Mouse (Mus musculus): ENCODE measurements around the gene B4galnt2. TPM values are rescaled to one million over a fixed set of nuclear protein-coding genes. Genes with fewer than 3 reads are reported as not detected.
A peak's percentile ranks its signal among the peaks of the same experiment; 100 is the strongest.

Gene B4galnt2
- polyA plus RNA-seq, 1 experiment from 2014 or later, result 0.55 TPM

DNA sequence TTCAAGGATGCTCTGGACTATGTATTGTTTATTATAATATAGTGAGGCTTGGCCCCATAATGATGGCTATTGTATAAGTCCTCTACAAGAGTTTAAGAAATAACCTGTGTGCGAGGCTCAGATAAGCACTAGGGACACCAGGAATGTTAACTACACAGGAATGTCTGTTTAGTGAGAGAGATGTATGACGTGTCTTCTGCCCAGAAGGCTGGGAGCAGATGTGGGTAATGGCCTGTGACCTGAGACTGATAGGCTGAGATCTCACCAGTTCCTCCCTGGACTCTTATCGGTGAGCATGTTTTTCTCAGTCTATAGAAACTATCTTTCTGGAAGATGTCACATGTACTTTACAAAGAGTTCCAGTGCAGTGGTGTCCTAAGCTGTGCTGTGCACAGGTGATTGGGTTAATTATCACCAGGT lies 54.6 kb downstream of the B4galnt2 start:
- Histone ChIP-seq H3K4me3 (ENCODE audit: inconsistent target) (peak overlapping the region; percentile 58), H3K27ac (no peak overlapping the region), H3K36me3 (ENCODE audit: inconsistent target) (no peaks in the 10 kb centered on the region), H3K79me2 (ENCODE audit: inconsistent target) (no peaks in the 10 kb centered on the region)
- WGBS (ENCODE audit: missing documents), result 66% methylated on average over 3 of the region's 3 CpGs

DNA sequence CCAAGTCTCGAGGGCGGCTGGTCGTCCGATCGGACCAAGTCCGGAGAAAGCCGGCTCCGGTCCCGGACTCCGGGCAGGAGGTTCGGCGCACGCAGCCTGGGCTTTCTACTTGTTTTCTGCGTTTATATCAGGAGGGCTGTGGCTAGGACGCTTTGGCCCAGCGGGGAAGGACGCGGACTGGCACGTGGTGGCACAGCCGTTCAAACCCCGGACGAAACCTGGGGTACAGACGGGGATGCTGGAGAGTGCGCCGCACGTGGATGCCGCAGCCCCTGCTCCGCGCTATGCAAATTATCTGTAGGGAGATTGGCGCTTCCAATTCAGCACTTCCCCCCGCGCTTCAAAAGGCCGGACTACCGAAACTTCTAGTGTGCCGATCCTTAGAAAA lies 55.2 kb downstream of the B4galnt2 start:
- WGBS (ENCODE audit: missing documents), result 1% methylated on average over 35 of the region's 35 CpGs
- H3K36me3 ChIP-seq (ENCODE audit: inconsistent target), result no peaks in the 10 kb centered on the region
- peak overlapping the region; percentile 83 for H3K27ac ChIP-seq

DNA sequence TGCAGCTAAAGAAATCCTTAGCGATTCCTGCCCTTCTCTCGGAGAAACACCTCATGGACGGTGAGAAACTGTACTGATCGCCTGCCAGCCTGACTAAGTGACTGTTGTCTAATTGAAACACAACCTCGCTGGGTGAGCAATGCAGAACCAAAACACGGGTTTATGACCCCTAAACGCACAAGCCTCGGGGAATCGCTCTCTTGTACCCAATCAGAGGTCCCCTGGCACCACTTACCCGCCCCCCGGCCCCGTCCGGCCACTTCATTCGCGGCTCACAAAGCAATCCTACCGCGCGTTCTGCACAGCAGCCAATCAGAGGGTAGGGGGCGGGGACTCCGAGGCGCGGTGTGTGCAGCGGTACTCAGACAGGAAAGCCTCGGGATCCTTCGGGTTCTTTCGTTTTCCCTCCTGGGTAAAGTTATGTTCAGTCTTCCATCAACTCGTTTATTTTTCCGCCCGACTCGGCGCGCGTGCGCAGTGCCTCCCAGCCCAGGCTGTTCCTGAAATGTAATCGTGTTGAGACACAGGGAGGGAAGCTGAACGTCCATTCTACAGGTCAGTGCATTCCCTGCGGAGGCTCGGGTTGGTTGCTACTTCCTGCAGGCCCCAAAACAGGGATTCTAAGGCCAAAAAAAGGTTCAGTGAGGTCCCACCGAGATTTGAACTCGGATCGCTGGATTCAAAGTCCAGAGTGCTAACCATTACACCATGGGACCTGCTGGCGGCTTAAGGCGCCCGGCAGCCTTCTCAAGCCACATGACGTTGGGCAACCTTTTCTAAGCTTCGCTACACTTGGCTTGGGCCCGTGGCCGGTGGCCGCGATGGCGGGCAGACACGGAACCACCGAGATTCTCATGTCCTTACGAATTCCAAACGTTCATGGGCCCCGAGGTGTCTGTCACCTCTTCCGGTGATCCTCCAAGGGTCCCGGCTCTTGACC lies 55.9 kb downstream of the B4galnt2 start:
- WGBS (ENCODE audit: missing documents), result 1% methylated on average over 58 of the region's 58 CpGs
- Histone ChIP-seq H3K79me2 (ENCODE audit: inconsistent target) (no peaks in the 10 kb centered on the region), H3K36me3 (ENCODE audit: inconsistent target) (no peaks in the 10 kb centered on the region), H3K27ac (peak overlapping the region; percentile 83), H3K4me3 (ENCODE audit: inconsistent target) (peak overlapping the region; percentile 58)

More for the DNA sequence above, 55.2 kb downstream of the B4galnt2 start:
- Histone ChIP-seq H3K4me3 (ENCODE audit: inconsistent target) (peak overlapping the region; percentile 58), H3K79me2 (ENCODE audit: inconsistent target) (no peaks in the 10 kb centered on the region)

DNA sequence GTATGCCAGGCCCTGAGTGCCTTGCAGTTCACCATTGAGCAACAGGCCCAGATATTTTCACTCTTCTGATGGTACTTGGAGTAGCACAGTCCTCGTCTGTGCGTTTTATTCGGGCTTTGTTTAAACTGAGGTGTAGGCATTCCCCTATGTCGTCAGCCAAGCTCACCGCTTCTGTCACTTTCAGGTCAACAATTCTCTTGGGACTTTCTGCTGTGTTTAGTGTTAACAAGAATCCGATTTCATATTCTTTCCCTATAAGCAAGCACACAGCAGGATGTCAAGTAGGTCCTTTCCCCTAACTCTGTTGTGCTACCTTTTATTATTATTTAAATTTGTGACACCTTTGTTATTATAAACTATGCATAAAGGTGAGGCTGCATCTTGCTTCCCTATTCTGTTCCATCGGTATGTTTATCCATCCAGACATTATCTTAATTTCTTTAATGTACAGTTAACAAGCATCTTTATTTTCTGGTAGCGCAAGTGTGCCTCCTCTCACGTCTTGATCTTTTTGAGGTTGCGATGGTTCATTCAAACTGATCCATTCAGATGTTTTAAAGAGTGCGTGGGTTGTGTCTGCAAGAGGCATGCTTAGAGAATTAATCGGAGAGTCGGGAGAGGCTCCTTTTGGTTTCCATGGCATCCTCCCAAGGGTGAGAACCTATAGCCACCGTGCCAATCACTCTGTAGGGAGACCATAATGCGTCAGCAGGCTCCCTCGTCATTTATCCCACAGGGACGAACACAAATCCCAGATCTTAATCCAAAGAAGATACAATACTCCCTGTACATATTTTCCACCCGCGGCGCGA lies 56.8 kb downstream of the B4galnt2 start:
- Histone ChIP-seq H3K79me2 (ENCODE audit: inconsistent target) (no peaks in the 10 kb centered on the region), H3K4me3 (ENCODE audit: inconsistent target) (peak overlapping the region; percentile 58), H3K27ac (peak overlapping the region; percentile 83), H3K36me3 (ENCODE audit: inconsistent target) (no peaks in the 10 kb centered on the region)
- 31% methylated on average over 21 of the region's 21 CpGs for WGBS (ENCODE audit: missing documents)

DNA sequence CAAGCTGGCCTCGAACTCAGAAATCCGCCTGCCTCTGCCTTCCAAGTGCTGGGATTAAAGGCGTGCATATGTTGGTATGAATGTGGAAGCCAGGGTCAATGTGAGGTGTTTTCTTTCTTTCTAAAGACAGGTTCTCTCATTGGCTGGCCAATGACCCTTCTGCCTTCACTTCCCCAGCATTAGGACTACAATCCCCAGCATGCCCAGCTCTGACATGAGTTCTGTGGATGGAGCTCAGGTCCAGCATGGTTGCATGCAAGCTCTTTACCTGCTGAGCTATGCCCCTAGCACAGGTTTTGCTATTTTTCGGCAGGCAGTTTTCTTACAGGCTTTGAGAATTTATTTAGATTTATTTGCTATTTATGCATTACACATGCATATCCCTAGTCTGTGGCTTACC lies 57.4 kb downstream of the B4galnt2 start:
- 94% methylated on average over 3 of the region's 4 CpGs for WGBS (ENCODE audit: missing documents)
- H3K27ac ChIP-seq, result no peak overlapping the region
- no peak overlapping the region for H3K4me3 ChIP-seq (ENCODE audit: inconsistent target)
- no peaks in the 10 kb centered on the region for H3K36me3 ChIP-seq (ENCODE audit: inconsistent target)
- H3K79me2 ChIP-seq (ENCODE audit: inconsistent target), result no peaks in the 10 kb centered on the region

DNA sequence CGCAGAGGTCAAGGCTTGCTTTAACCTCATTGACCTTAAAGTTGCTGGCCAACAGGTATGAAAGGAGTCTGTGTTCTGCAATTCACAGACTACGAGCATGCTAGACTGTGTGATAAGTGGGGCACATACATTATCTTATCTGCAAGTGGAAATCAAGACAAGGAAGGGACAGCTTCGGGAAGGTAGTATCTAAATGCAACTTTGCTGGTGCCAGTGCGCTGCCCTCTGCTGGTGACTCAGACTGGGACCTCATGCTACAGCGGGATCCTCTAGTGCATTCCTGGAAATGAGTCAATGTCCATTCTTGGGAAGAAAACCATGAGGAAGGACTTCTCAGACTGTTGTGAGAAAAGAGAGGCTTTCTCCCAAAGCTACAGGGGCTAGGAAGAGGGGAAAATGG lies 61.0 kb downstream of the B4galnt2 start:
- Histone ChIP-seq H3K36me3 (ENCODE audit: inconsistent target) (no peaks in the 10 kb centered on the region), H3K4me3 (ENCODE audit: inconsistent target) (no peak overlapping the region), H3K79me2 (ENCODE audit: inconsistent target) (no peaks in the 10 kb centered on the region), H3K27ac (no peak overlapping the region)
- 37% methylated on average over 5 of the region's 5 CpGs for WGBS (ENCODE audit: missing documents)

DNA sequence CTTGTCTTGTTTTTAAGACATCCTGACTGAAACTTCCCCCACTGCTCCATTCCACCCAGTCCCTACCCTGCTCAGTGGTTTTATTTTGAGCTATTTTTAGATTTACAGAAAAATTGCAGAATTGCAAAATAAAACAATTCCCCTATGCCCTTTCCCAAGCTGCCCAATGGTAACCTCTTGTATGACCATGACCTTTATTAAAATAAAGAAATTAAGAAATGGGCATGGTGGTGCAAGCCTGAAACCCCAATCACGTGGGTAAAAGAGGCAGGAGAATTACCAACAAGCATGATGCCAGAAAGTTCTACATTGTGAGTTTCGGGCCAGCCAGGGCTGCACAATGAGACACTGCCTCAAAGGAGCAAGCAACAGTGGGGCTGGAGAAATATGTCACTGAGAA lies 63.8 kb downstream of the B4galnt2 start:
- WGBS (ENCODE audit: missing documents), result 25% methylated on average over 2 of the region's 2 CpGs
- no peaks in the 10 kb centered on the region; the same call in 1 of the 2 replicates for H3K36me3 ChIP-seq (ENCODE audit: inconsistent target)
- no peak overlapping the region for H3K4me3 ChIP-seq (ENCODE audit: inconsistent target)
- H3K79me2 ChIP-seq (ENCODE audit: inconsistent target), result no peaks in the 10 kb centered on the region
- no peak overlapping the region for H3K27ac ChIP-seq

DNA sequence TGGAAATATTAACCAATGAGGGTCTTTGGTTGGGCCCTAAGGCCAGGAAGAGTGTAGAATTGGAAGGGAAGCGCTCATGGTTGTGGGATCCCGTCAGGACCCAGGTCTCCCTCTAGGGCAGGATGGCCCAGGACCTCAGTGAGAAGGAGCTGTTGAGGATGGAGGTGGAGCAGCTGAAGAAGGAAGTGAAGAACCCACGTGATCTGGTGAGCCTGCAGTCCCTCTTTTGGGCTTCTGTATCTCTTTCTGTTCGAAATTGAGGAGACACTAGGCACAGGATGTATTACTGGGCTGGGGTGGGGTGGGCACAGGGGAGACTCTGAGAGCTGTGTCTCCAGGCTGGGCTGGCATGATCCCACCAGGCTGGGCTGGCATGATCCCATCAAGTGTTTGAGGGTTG lies 69.8 kb downstream of the B4galnt2 start:
- WGBS (ENCODE audit: missing documents), result 36% methylated on average over 4 of the region's 4 CpGs
- peaks cover 6% of the 10 kb centered on the region; the same call in 1 of the 2 replicates for H3K36me3 ChIP-seq (ENCODE audit: inconsistent target)
- H3K4me3 ChIP-seq (ENCODE audit: inconsistent target), result no peak overlapping the region
- peaks cover 36% of the 10 kb centered on the region; the same call in 1 of the 2 replicates for H3K79me2 ChIP-seq (ENCODE audit: inconsistent target)
- 0 out of 2 replicates have a peak overlapping the region, but pooled peaks have one; percentile 77 for H3K27ac ChIP-seq

DNA sequence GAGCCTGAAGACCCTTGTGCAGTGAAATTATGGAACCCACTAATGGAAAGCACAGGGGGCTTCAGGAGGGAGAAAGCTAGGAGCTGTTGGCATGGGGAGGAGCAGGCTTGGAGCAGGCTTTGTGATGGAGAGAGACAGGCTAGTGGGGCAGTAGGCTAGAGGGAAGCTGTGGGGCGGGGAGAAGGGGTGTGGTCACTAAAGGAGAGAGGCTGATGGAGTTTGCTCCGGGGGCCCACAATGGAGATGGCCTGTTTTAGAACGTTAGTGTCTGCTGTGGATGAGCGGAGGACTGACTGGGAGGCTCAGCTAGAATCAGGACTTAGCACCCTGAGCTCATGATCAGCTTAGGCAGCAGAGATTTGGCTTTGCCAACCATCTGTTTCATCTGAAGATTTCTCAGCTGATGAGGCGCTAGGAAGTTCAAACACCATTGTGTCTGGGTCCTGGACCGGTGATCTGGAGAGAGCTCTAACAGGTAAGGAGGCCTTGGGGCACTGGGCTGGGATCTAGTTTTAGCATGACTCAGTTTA lies 71.2 kb downstream of the B4galnt2 start:
- 63% methylated on average over 6 of the region's 6 CpGs for WGBS (ENCODE audit: missing documents)
- H3K4me3 ChIP-seq (ENCODE audit: inconsistent target), result peak overlapping the region; percentile 21; the same call in 1 of the 2 replicates
- H3K36me3 ChIP-seq (ENCODE audit: inconsistent target), result peaks cover 6% of the 10 kb centered on the region; the same call in 1 of the 2 replicates
- H3K27ac ChIP-seq, result peak overlapping the region; percentile 77
- H3K79me2 ChIP-seq (ENCODE audit: inconsistent target), result peaks cover 50% of the 10 kb centered on the region; the same call in 1 of the 2 replicates

DNA sequence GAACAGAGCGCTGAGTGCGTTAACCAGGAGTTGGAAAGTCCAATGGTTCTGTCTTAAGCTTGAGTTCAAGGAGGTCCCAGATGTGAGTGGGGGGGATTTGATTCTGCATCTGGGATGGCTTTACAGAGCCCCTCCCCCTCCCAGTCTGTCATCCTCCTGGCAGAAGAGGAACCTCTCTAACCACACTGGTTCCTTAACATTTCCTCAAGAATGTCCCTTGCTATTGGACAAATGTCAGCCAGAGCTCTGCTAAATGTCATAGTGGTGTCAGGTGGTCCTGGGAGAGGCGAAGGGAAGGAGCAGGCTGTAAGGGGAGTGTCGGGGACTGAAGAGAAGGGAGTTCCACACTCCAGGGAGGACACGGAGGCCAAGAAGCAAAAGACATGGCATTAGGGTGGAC lies 71.7 kb downstream of the B4galnt2 start:
- Histone ChIP-seq H3K79me2 (ENCODE audit: inconsistent target) (peaks cover 55% of the 10 kb centered on the region; the same call in 1 of the 2 replicates), H3K4me3 (ENCODE audit: inconsistent target) (peak overlapping the region; percentile 21; the same call in 1 of the 2 replicates), H3K27ac (peak overlapping the region; percentile 77), H3K36me3 (ENCODE audit: inconsistent target) (peaks cover 6% of the 10 kb centered on the region; the same call in 1 of the 2 replicates)
- 39% methylated on average over 5 of the region's 5 CpGs for WGBS (ENCODE audit: missing documents)

DNA sequence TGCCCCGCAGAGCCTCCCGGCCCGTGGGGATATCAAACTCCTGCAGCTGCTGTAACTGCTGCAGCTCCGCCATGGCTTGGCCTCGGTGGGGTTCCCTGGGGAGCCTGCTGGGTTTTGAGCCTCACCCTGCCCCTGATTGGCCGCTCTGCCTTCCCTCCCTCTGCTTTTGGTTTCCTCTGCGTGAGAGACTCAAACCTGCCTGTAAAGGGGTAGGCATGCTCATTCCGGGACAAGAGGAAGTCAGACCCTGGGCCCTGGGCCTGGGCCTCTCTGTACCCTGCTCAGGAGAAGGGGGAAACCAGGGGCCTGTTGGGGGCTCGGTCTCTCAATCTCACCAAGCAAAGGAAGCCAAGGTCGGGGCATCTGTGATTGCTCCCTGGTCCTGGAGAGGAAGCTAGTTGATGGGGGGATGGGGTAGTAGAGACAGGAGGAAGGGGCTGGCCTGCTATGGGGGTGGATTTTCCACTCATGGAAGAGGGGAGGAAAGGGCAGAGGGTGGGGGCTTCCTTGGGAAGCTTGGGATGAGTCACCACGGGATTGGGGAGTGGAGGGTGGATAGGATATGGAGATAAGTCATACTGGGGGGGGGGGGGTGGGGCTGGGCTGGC lies 72.5 kb downstream of the B4galnt2 start, which contains the start of gene Abi3:
TSS of gene Abi3 (minus strand) at position 403 of the 608 bp plus-strand sequence.
- Histone ChIP-seq H3K27ac (peak within 1 kb of the TSS; percentile 77), H3K79me2 (ENCODE audit: inconsistent target) (peaks cover 63% of the 10 kb centered on the region; the same call in 1 of the 2 replicates), H3K4me3 (ENCODE audit: inconsistent target) (peak within 1 kb of the TSS; percentile 40), H3K36me3 (ENCODE audit: inconsistent target) (peaks cover 10% of the 10 kb centered on the region)
- 10% methylated on average over 11 of the region's 11 CpGs for WGBS (ENCODE audit: missing documents)

DNA sequence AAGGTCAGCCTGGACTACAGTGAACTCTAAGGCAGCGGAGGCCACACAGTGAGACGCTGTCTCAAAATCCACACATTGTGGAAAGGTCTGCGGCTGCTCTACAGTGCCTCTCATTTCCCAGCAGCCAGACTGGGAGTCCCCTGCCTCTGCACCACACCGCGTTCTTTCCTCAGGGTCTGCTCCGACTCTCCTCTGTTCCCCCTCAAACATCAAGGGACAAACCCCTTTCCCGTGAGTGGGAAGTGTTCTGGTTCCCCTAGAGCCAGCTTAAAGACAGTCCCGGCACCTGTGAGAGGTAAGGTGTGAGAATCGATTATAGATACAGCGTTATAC lies 73.2 kb downstream of the B4galnt2 start:
- 17% methylated on average over 9 of the region's 10 CpGs for WGBS (ENCODE audit: missing documents)
- Histone ChIP-seq H3K27ac (peak overlapping the region; percentile 77), H3K79me2 (ENCODE audit: inconsistent target) (peaks cover 70% of the 10 kb centered on the region; the same call in 1 of the 2 replicates), H3K36me3 (ENCODE audit: inconsistent target) (peaks cover 17% of the 10 kb centered on the region), H3K4me3 (ENCODE audit: inconsistent target) (peak overlapping the region; percentile 40)

DNA sequence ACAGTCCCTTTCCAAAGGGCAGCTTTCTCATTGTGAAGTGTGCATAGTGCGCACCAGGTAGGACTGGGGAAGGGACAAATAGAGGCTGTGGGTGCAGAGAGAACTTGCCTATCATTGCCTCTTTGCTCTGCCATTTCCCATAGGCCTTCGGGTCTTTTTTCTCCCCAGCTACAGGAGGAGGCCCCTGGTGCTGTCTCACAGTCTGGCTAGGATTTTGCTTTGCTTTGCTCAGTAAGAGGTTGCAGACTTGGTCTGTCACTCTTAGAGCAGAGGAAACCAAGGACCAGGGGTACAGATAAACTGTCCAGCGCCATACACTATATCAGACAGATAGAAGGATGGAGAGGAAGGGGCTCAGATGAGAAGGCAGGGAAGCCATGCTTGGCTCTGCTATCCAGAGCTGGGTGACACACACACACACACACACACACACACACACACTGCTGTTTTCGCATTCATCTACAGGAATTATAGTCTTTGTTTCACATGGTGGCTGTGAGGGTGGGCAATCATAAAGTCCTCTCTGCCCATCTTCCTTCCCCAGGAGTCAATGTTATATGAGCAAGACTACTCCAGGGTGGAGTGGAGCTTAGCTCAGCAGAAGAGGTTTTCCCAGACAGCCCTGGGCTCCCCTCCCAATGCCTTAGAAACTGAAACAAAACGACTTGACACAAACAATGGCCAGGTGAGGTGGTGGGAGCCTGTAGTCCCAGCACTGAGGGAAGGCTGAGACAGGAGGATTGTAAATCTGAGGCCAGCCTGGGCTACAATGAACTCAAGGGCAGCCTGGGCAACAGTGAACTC lies 73.8 kb downstream of the B4galnt2 start:
- WGBS (ENCODE audit: missing documents), result 55% methylated on average over 5 of the region's 5 CpGs
- Histone ChIP-seq H3K79me2 (ENCODE audit: inconsistent target) (peaks cover 72% of the 10 kb centered on the region; the same call in 1 of the 2 replicates), H3K27ac (peak overlapping the region; percentile 77), H3K4me3 (ENCODE audit: inconsistent target) (peak overlapping the region; percentile 40), H3K36me3 (ENCODE audit: inconsistent target) (peaks cover 22% of the 10 kb centered on the region)

Measured in macrophage (primary cell).